Mouse (Mus musculus) ES-E14 (cell line): ENCODE measurements around the gene Kars.

ENCODE experiments used
- CHD2 ChIP-seq: IDR thresholded peaks from 2 replicates; pipeline ENCODE4 v1.6.1; 2014; ENCODE audit warnings: mild to moderate bottlenecking, low read depth, low read length, inconsistent platforms
- HCFC1 ChIP-seq: IDR thresholded peaks from 2 replicates; pipeline ENCODE4 v1.6.1; 2012; ENCODE audit warnings: low read length, inconsistent platforms, borderline replicate concordance; ENCODE audit not compliant: insufficient read depth
- MAFK ChIP-seq: IDR thresholded peaks from 2 replicates; pipeline ENCODE4 v1.6.1; 2014; ENCODE audit warnings: mild to moderate bottlenecking, low read depth, low read length, inconsistent platforms; ENCODE audit not compliant: insufficient read depth
- ZC3H11A ChIP-seq: IDR thresholded peaks from 2 replicates; pipeline ENCODE4 v1.6.1; 2012; ENCODE audit warnings: low read depth, mild to moderate bottlenecking, inconsistent platforms, low read length, borderline replicate concordance
- ZNF384 ChIP-seq: IDR thresholded peaks from 2 replicates; pipeline ENCODE4 v1.6.1; 2012; ENCODE audit warnings: low read depth, low read length, inconsistent platforms

GRCm38 (mm10) chr8:112005601-112006000, 5.5 kb downstream of the Kars start:
- TF ChIP-seq MAFK (no peak), CHD2 (no peak), ZNF384 (no peak), HCFC1 (no peak), ZC3H11A (no peak)
